Mouse (Mus musculus): ENCODE measurements around the gene Cmpk2. TPM values are rescaled to one million over a fixed set of nuclear protein-coding genes. Genes with fewer than 3 reads are reported as not detected.

Cmpk2 gene
- polyA plus RNA-seq, 1 experiment, result 10.7 TPM

- TF ChIP-seq POLR2A (IDR thresholded peaks at IDR 0.05; ENCODE audit: borderline replicate concordance, extremely low read depth, low read depth, low read length), result no peak
- TF ChIP-seq CTCF (IDR thresholded peaks at IDR 0.05; ENCODE audit: insufficient read depth, low read length), result no peak
- no peak for DNase-seq
- Histone ChIP-seq H3K4me1 (ENCODE audit: control insufficient read depth, insufficient read depth, low read length) (no peaks in the 10 kb centered on the region), H3K4me3 (replicated peaks; ENCODE audit: extremely low read depth, low read depth, low read length) (no peak overlapping the region)
- 69% methylated on average over 3 of the region's 3 CpGs for WGBS
Observed at GRCm38 (mm10) chr12:26518206-26518605, 49.2 kb downstream of the Cmpk2 start.

- Histone ChIP-seq H3K4me3 (replicated peaks; ENCODE audit: extremely low read depth, low read depth, low read length) (no peak overlapping the region), H3K4me1 (ENCODE audit: control insufficient read depth, insufficient read depth, low read length) (no peaks in the 10 kb centered on the region)
- TF ChIP-seq CTCF (IDR thresholded peaks at IDR 0.05; ENCODE audit: insufficient read depth, low read length) (no peak), POLR2A (IDR thresholded peaks at IDR 0.05; ENCODE audit: borderline replicate concordance, extremely low read depth, low read depth, low read length) (no peak)
- peak; percentile 6 for DNase-seq
- WGBS, result 34% methylated on average over 3 of the region's 3 CpGs
Observed at GRCm38 (mm10) chr12:26524943-26525697, 56.1 kb downstream of the Cmpk2 start.

- DNase-seq, result no peak
- 32% methylated on average over 5 of the region's 5 CpGs for WGBS
- TF ChIP-seq CTCF (IDR thresholded peaks at IDR 0.05; ENCODE audit: insufficient read depth, low read length) (no peak), POLR2A (IDR thresholded peaks at IDR 0.05; ENCODE audit: borderline replicate concordance, extremely low read depth, low read depth, low read length) (no peak)
- no peaks in the 10 kb centered on the region for H3K4me1 ChIP-seq (ENCODE audit: control insufficient read depth, insufficient read depth, low read length)
- no peak overlapping the region for H3K4me3 ChIP-seq (replicated peaks; ENCODE audit: extremely low read depth, low read depth, low read length)
Observed at GRCm38 (mm10) chr12:26525698-26526026, 56.7 kb downstream of the Cmpk2 start.

Other genes starting within 250 kb of the Cmpk2 start
- 76.2 and 128 TPM in 2 replicates for gene Rnf144a, start 54.0 kb upstream of the Cmpk2 start, polyA plus RNA-seq (2012; rRNA removed)
- 1.4 and 1.8 TPM in 2 replicates for gene Rsad2, start 12.8 kb upstream of the Cmpk2 start, polyA plus RNA-seq (2012; rRNA removed)

Measured in lung, adult 2 months (tissue).